Comparison of ENCODE assay signal across 20 mouse cellular contexts in the genomic region with DNA sequence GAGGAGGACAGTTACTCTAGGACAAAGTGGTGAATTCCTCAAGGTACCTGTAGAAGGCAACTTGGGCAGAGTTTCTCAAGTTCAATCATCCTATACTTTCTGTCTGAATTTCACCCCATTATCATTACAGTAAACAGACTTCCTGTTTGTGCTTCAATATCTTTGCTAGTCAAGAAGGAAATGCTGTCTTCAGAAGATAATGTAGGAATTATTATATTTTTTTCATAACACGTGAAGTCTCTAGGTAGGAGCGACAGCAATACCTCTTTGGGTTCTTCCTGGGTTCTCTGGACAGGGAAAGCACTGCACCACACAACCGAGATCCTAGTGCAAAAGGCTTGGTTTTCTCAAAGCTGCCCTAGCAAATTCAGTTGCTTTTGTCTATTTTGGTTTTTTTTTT. TPM values are rescaled to one million over a fixed set of nuclear protein-coding genes. Genes with fewer than 3 reads are reported as not detected.
DNase-seq lines count a peak whose midpoint lies in the region; ATAC-seq lines count a peak whose summit lies in the region.
"Had no signal": no experiment of that assay in that cellular context is flagged by ENCODE, and none has a peak within 500 bp of the region (broad histone marks: within the 10 kb centered on the region; RNA-seq: fewer than 3 reads in every experiment).

No protein-coding gene starts in this region.

- no peaks in the 10 kb centered on the region for H3K9me3 ChIP-seq in heart, embryonic 11.5 days (replicated peaks; ENCODE audit: control insufficient read depth, low read length)
- H3K9me3 ChIP-seq in hindbrain, embryonic 10.5 days: no peaks in the 10 kb centered on the region
- H3K9me3 ChIP-seq in hindbrain, embryonic 11.5 days (ENCODE audit: control insufficient read depth, low read length): no peaks in the 10 kb centered on the region
- H3K9me3 ChIP-seq in embryonic facial prominence, embryonic 12.5 days: no peaks in the 10 kb centered on the region
- H3K9me3 ChIP-seq: lung, embryonic 15.5 days; midbrain, embryonic 13.5 days; stomach, embryonic 15.5 days had no signal

- intact Hi-C loops in heart, postnatal 25 days (cut with DNase I): no loop called here

- H3K36me3 ChIP-seq in heart, embryonic 11.5 days (ENCODE audit: control insufficient read depth, insufficient read depth, low read length): no peaks in the 10 kb centered on the region
- H3K36me3 ChIP-seq in hindbrain, embryonic 10.5 days: no peaks in the 10 kb centered on the region
- H3K36me3 ChIP-seq in hindbrain, embryonic 11.5 days (ENCODE audit: control insufficient read depth, insufficient read depth, low read length): no peaks in the 10 kb centered on the region
- H3K36me3 ChIP-seq in embryonic facial prominence, embryonic 12.5 days: no peaks in the 10 kb centered on the region
- H3K36me3 ChIP-seq: lung, embryonic 15.5 days; midbrain, embryonic 13.5 days; stomach, embryonic 15.5 days had no signal

- no peak for ATAC-seq in heart, embryonic 11.5 days (replicated peaks; ENCODE audit: insufficient number of reproducible peaks, low FRiP score, low TSS enrichment)
- ATAC-seq in hindbrain, embryonic 11.5 days (ENCODE audit: low FRiP score): no peak
- no peak for ATAC-seq in embryonic facial prominence, embryonic 12.5 days (ENCODE audit: insufficient number of reproducible peaks, insufficient read depth, low FRiP score, low TSS enrichment)
- ATAC-seq: midbrain, embryonic 13.5 days; Patski had no signal

- no peak overlapping the region for H3K9ac ChIP-seq in heart, embryonic 11.5 days (ENCODE audit: low read depth, low read length)
- H3K9ac ChIP-seq in hindbrain, embryonic 11.5 days (ENCODE audit: low read depth, low read length): no peak overlapping the region
- H3K9ac ChIP-seq in embryonic facial prominence, embryonic 12.5 days: no peak overlapping the region
- H3K9ac ChIP-seq: liver, embryonic 14.5 days; lung, embryonic 15.5 days; midbrain, embryonic 13.5 days; stomach, embryonic 15.5 days had no signal

- peak overlapping the region; percentile 18; the same call in 1 of the 2 replicates for H3K27ac ChIP-seq in heart, embryonic 11.5 days (ENCODE audit: low read depth, low read length)
- peak overlapping the region; percentile 45; the same call in 1 of the 2 replicates for H3K27ac ChIP-seq in hindbrain, embryonic 10.5 days
- no peak overlapping the region for H3K27ac ChIP-seq in hindbrain, embryonic 11.5 days (ENCODE audit: low read depth, low read length)
- peak overlapping the region; percentile 46; the same call in 1 of the 2 replicates for H3K27ac ChIP-seq in embryonic facial prominence, embryonic 12.5 days
- H3K27ac ChIP-seq: kidney, postnatal 0 days; liver, embryonic 14.5 days; midbrain, embryonic 13.5 days had no signal

- no peak for DNase-seq in heart, postnatal 25 days (ENCODE audit: low spot score)
- no peak for DNase-seq in hindbrain, embryonic 10.5 days (ENCODE audit: low spot score)
- DNase-seq in hindbrain, embryonic 11.5 days (ENCODE audit: low spot score): no peak
- no peak for DNase-seq in retina, embryonic 14.5 days (ENCODE audit: low spot score)
- DNase-seq in right cerebral cortex, adult 18-20 months: no peak
- DNase-seq: adrenal gland, adult 8-10 months; B cell, adult 2 months; cerebellum, adult 8-10 months; kidney, adult 18-20 months; lung, postnatal 4 days; thymus, adult 2 months had no signal

- H3K4me2 ChIP-seq in heart, embryonic 11.5 days: no peak overlapping the region
- H3K4me2 ChIP-seq in hindbrain, embryonic 11.5 days (replicated peaks; ENCODE audit: low read depth, low read length): no peak overlapping the region
- H3K4me2 ChIP-seq in embryonic facial prominence, embryonic 12.5 days (replicated peaks): no peak overlapping the region
- H3K4me2 ChIP-seq: lung, embryonic 15.5 days; midbrain, embryonic 13.5 days; stomach, embryonic 15.5 days had no signal

- H3K4me3 ChIP-seq in heart, embryonic 11.5 days (ENCODE audit: low read depth, low read length): no peak overlapping the region
- H3K4me3 ChIP-seq in hindbrain, embryonic 10.5 days: no peak overlapping the region
- no peak overlapping the region for H3K4me3 ChIP-seq in hindbrain, embryonic 11.5 days (ENCODE audit: low read depth, low read length)
- H3K4me3 ChIP-seq in embryonic facial prominence, embryonic 12.5 days: no peak overlapping the region
- H3K4me3 ChIP-seq: lung, embryonic 15.5 days; midbrain, embryonic 13.5 days; stomach, embryonic 15.5 days had no signal

- H3K4me1 ChIP-seq in heart, embryonic 11.5 days (ENCODE audit: control insufficient read depth, insufficient read depth, low read length): peaks cover 53% of the 10 kb centered on the region
- peaks cover 65% of the 10 kb centered on the region for H3K4me1 ChIP-seq in hindbrain, embryonic 10.5 days (replicated peaks)
- H3K4me1 ChIP-seq in hindbrain, embryonic 11.5 days (replicated peaks; ENCODE audit: control insufficient read depth, insufficient read depth, low read length): peaks cover 5% of the 10 kb centered on the region
- H3K4me1 ChIP-seq in embryonic facial prominence, embryonic 12.5 days: peaks cover 58% of the 10 kb centered on the region

- no peaks in the 10 kb centered on the region for H3K27me3 ChIP-seq in heart, embryonic 11.5 days (ENCODE audit: control insufficient read depth, insufficient read depth, low read length)
- no peaks in the 10 kb centered on the region for H3K27me3 ChIP-seq in hindbrain, embryonic 10.5 days (ENCODE audit: insufficient read depth, poor library complexity, severe bottlenecking)
- H3K27me3 ChIP-seq in hindbrain, embryonic 11.5 days (ENCODE audit: control insufficient read depth, insufficient read depth, low read length): no peaks in the 10 kb centered on the region
- H3K27me3 ChIP-seq in embryonic facial prominence, embryonic 12.5 days: no peaks in the 10 kb centered on the region
- H3K27me3 ChIP-seq: lung, embryonic 15.5 days; Patski; stomach, embryonic 15.5 days had no signal

- 74% methylated on average over 3 of the region's 3 CpGs for WGBS in heart, embryonic 11.5 days (ENCODE audit: insufficient replicate concordance)
- 89% methylated on average over 3 of the region's 3 CpGs for WGBS in hindbrain, embryonic 10.5 days
- 92% methylated on average over 3 of the region's 3 CpGs for WGBS in hindbrain, embryonic 11.5 days
- 88% methylated on average over 3 of the region's 3 CpGs for WGBS in embryonic facial prominence, embryonic 12.5 days

RNA-seq across cellular contexts. Expression of a gene that starts 21.6 kb away (rescaled TPM):
- polyA plus RNA-seq in heart, embryonic 11.5 days (2014; fragmentation: Nextera tagmentation; extraction: Ambion mirVana): 39.7 and 44.5 TPM in 2 replicates
- 1 to 10 TPM; 2.5 TPM for total RNA-seq in heart, postnatal 25 days (2021)
- polyA plus RNA-seq in hindbrain, embryonic 10.5 days (2016; fragmentation: Nextera tagmentation; extraction: Ambion mirVana): 10.2 TPM in 2 replicates
- polyA plus RNA-seq in hindbrain, embryonic 11.5 days (2014; fragmentation: Nextera tagmentation; extraction: Ambion mirVana): 8.3 and 14.3 TPM in 2 replicates
- 10.8 and 13.5 TPM in 2 replicates for polyA plus RNA-seq in embryonic facial prominence, embryonic 12.5 days (2016; fragmentation: Nextera tagmentation; extraction: Ambion mirVana)
- total RNA-seq: hematopoietic stem cell, adult 5-6 weeks had no signal
